Mouse (Mus musculus): ENCODE measurements around the gene A930018P22Rik. TPM values are rescaled to one million over a fixed set of nuclear protein-coding genes. Genes with fewer than 3 reads are reported as not detected.

A930018P22Rik gene
- polyA plus RNA-seq, 1 experiment from 2014 or later: not detected

GRCm38 (mm10) chr2:104135920-104136319 is 13.4 kb downstream of the A930018P22Rik start:
- no peak overlapping the region for H3K4me2 ChIP-seq
- no peak overlapping the region for H3K4me3 ChIP-seq
- H3K27ac ChIP-seq: no peak overlapping the region
- H3K36me3 ChIP-seq: no peaks in the 10 kb centered on the region
- H3K27me3 ChIP-seq: 0 out of 2 replicates have a peak, but pooled peaks cover 4% of the 10 kb centered on the region
- H3K9me3 ChIP-seq: no peaks in the 10 kb centered on the region
- H3K9ac ChIP-seq: no peak overlapping the region
- 72% methylated on average over 2 of the region's 2 CpGs for WGBS
- no peak for ATAC-seq (ENCODE audit: insufficient number of reproducible peaks, low FRiP score, low TSS enrichment, low read depth)
- no peaks in the 10 kb centered on the region for H3K4me1 ChIP-seq

- Histone ChIP-seq H3K27me3 (no peaks in the 10 kb centered on the region), H3K36me3 (no peaks in the 10 kb centered on the region)
- WGBS: 85% methylated on average over 8 of the region's 8 CpGs
Measured at GRCm38 (mm10) chr2:104142140-104142539, 19.6 kb downstream of the A930018P22Rik start.

GRCm38 (mm10) chr2:104144004-104144403 is 21.4 kb downstream of the A930018P22Rik start:
- no peaks in the 10 kb centered on the region for H3K27me3 ChIP-seq
- no peaks in the 10 kb centered on the region for H3K9me3 ChIP-seq
- WGBS: 87% methylated on average over 12 of the region's 12 CpGs
- no peak overlapping the region for H3K4me2 ChIP-seq
- H3K27ac ChIP-seq: no peak overlapping the region
- no peaks in the 10 kb centered on the region for H3K36me3 ChIP-seq
- no peak for ATAC-seq (ENCODE audit: insufficient number of reproducible peaks, low FRiP score, low TSS enrichment, low read depth)
- H3K4me1 ChIP-seq: no peaks in the 10 kb centered on the region; the same call in 1 of the 2 replicates
- H3K9ac ChIP-seq: no peak overlapping the region
- no peak overlapping the region for H3K4me3 ChIP-seq

More at GRCm38 (mm10) chr2:104142140-104142539, 19.6 kb downstream of the A930018P22Rik start:
- Histone ChIP-seq H3K9me3 (no peaks in the 10 kb centered on the region), H3K27ac (no peak overlapping the region), H3K4me3 (no peak overlapping the region), H3K4me1 (no peaks in the 10 kb centered on the region), H3K9ac (no peak overlapping the region), H3K4me2 (no peak overlapping the region)
- no peak for ATAC-seq (ENCODE audit: insufficient number of reproducible peaks, low FRiP score, low TSS enrichment, low read depth)

GRCm38 (mm10) chr2:104145983-104146382 is 23.4 kb downstream of the A930018P22Rik start:
- WGBS: 58% methylated on average over 1 of the region's 1 CpGs
- Histone ChIP-seq H3K27me3 (no peaks in the 10 kb centered on the region), H3K4me3 (no peak overlapping the region), H3K4me2 (no peak overlapping the region), H3K4me1 (no peaks in the 10 kb centered on the region; the same call in 1 of the 2 replicates), H3K36me3 (no peaks in the 10 kb centered on the region), H3K9ac (no peak overlapping the region), H3K9me3 (no peaks in the 10 kb centered on the region), H3K27ac (no peak overlapping the region)
- ATAC-seq (ENCODE audit: insufficient number of reproducible peaks, low FRiP score, low TSS enrichment, low read depth): no peak

GRCm38 (mm10) chr2:104147910-104148561 is 25.5 kb downstream of the A930018P22Rik start:
- no peak for ATAC-seq (ENCODE audit: insufficient number of reproducible peaks, low FRiP score, low TSS enrichment, low read depth)
- Histone ChIP-seq H3K27ac (no peak overlapping the region), H3K36me3 (no peaks in the 10 kb centered on the region), H3K9ac (no peak overlapping the region), H3K9me3 (no peaks in the 10 kb centered on the region), H3K4me2 (no peak overlapping the region), H3K27me3 (no peaks in the 10 kb centered on the region), H3K4me1 (no peaks in the 10 kb centered on the region; the same call in 1 of the 2 replicates), H3K4me3 (no peak overlapping the region)
- 53% methylated on average over 4 of the region's 4 CpGs for WGBS

- H3K4me1 ChIP-seq: no peaks in the 10 kb centered on the region; the same call in 1 of the 2 replicates
- H3K9me3 ChIP-seq: no peaks in the 10 kb centered on the region
- no peak overlapping the region for H3K4me2 ChIP-seq
- no peak overlapping the region for H3K9ac ChIP-seq
- no peak for ATAC-seq (ENCODE audit: insufficient number of reproducible peaks, low FRiP score, low TSS enrichment, low read depth)
- no peak overlapping the region for H3K4me3 ChIP-seq
- H3K27ac ChIP-seq: no peak overlapping the region
- no peaks in the 10 kb centered on the region for H3K27me3 ChIP-seq
- 79% methylated on average over 6 of the region's 6 CpGs for WGBS
- H3K36me3 ChIP-seq: no peaks in the 10 kb centered on the region
Measured at GRCm38 (mm10) chr2:104150608-104151397, 28.2 kb downstream of the A930018P22Rik start.

GRCm38 (mm10) chr2:104153345-104153744 is 30.8 kb downstream of the A930018P22Rik start:
- no peak overlapping the region for H3K9ac ChIP-seq
- WGBS: 69% methylated on average over 4 of the region's 4 CpGs
- H3K4me3 ChIP-seq: no peak overlapping the region
- no peaks in the 10 kb centered on the region for H3K9me3 ChIP-seq
- H3K27ac ChIP-seq: no peak overlapping the region
- H3K27me3 ChIP-seq: no peaks in the 10 kb centered on the region
- H3K4me1 ChIP-seq: no peaks in the 10 kb centered on the region; the same call in 1 of the 2 replicates
- no peaks in the 10 kb centered on the region for H3K36me3 ChIP-seq
- H3K4me2 ChIP-seq: no peak overlapping the region
- no peak for ATAC-seq (ENCODE audit: insufficient number of reproducible peaks, low FRiP score, low TSS enrichment, low read depth)

GRCm38 (mm10) chr2:104153876-104154275 is 31.3 kb downstream of the A930018P22Rik start:
- 71% methylated on average over 3 of the region's 3 CpGs for WGBS
- Histone ChIP-seq H3K27me3 (no peaks in the 10 kb centered on the region), H3K4me2 (no peak overlapping the region), H3K27ac (no peak overlapping the region), H3K36me3 (no peaks in the 10 kb centered on the region), H3K9ac (no peak overlapping the region), H3K4me1 (no peaks in the 10 kb centered on the region), H3K4me3 (no peak overlapping the region), H3K9me3 (no peaks in the 10 kb centered on the region)
- no peak for ATAC-seq (ENCODE audit: insufficient number of reproducible peaks, low FRiP score, low TSS enrichment, low read depth)

GRCm38 (mm10) chr2:104157831-104158230 is 35.3 kb downstream of the A930018P22Rik start:
- no peak overlapping the region for H3K9ac ChIP-seq
- no peak for ATAC-seq (ENCODE audit: insufficient number of reproducible peaks, low FRiP score, low TSS enrichment, low read depth)
- WGBS: 65% methylated on average over 4 of the region's 4 CpGs

GRCm38 (mm10) chr2:104163418-104163817 is 40.8 kb downstream of the A930018P22Rik start:
- H3K4me1 ChIP-seq: 0 out of 2 replicates have a peak, but pooled peaks cover 3% of the 10 kb centered on the region
- no peaks in the 10 kb centered on the region for H3K9me3 ChIP-seq
- no peak overlapping the region for H3K4me3 ChIP-seq
- no peak overlapping the region for H3K4me2 ChIP-seq
- 77% methylated on average over 7 of the region's 7 CpGs for WGBS
- no peaks in the 10 kb centered on the region for H3K27me3 ChIP-seq
- no peak overlapping the region for H3K9ac ChIP-seq
- no peaks in the 10 kb centered on the region for H3K36me3 ChIP-seq
- no peak for ATAC-seq (ENCODE audit: insufficient number of reproducible peaks, low FRiP score, low TSS enrichment, low read depth)
- H3K27ac ChIP-seq: no peak overlapping the region

More at GRCm38 (mm10) chr2:104157831-104158230, 35.3 kb downstream of the A930018P22Rik start:
- Histone ChIP-seq H3K9me3 (no peaks in the 10 kb centered on the region), H3K27me3 (no peaks in the 10 kb centered on the region), H3K4me2 (no peak overlapping the region), H3K36me3 (no peaks in the 10 kb centered on the region), H3K27ac (no peak overlapping the region), H3K4me3 (no peak overlapping the region), H3K4me1 (no peaks in the 10 kb centered on the region)

GRCm38 (mm10) chr2:104163978-104164487 is 41.5 kb downstream of the A930018P22Rik start:
- Histone ChIP-seq H3K4me2 (no peak overlapping the region), H3K27ac (no peak overlapping the region), H3K36me3 (no peaks in the 10 kb centered on the region), H3K9me3 (no peaks in the 10 kb centered on the region), H3K4me3 (no peak overlapping the region), H3K9ac (no peak overlapping the region), H3K4me1 (0 out of 2 replicates have a peak, but pooled peaks cover 3% of the 10 kb centered on the region), H3K27me3 (no peaks in the 10 kb centered on the region)
- WGBS: 88% methylated on average over 4 of the region's 4 CpGs
- ATAC-seq (ENCODE audit: insufficient number of reproducible peaks, low FRiP score, low TSS enrichment, low read depth): no peak

- no peak for ATAC-seq (ENCODE audit: insufficient number of reproducible peaks, low FRiP score, low TSS enrichment, low read depth)
- Histone ChIP-seq H3K4me1 (0 out of 2 replicates have a peak, but pooled peaks cover 3% of the 10 kb centered on the region), H3K27ac (no peak overlapping the region), H3K9ac (no peak overlapping the region), H3K9me3 (no peaks in the 10 kb centered on the region), H3K4me2 (no peak overlapping the region), H3K36me3 (no peaks in the 10 kb centered on the region), H3K4me3 (no peak overlapping the region), H3K27me3 (no peaks in the 10 kb centered on the region)
- 85% methylated on average over 2 of the region's 2 CpGs for WGBS
Measured at GRCm38 (mm10) chr2:104165631-104166030, 43.1 kb downstream of the A930018P22Rik start.

Measured in limb, embryonic 15.5 days (tissue).